Mouse (Mus musculus) frontal cortex, postnatal 14 days (tissue): ENCODE data around the gene Dgkd.

Source experiments
- DNase-seq, 2 experiments: peaks; one replicate each; pipeline ENCODE4 v3.0.0; 2022; ENCODE audit warnings: low spot score in 2 of 2

Dgkd gene

GRCm38 (mm10) chr1:87848237-87848996, 4.7 kb upstream of the Dgkd start:
- DNase-seq: peak in 1 of 2 experiments; percentile 60

- no peak for DNase-seq
Observed at GRCm38 (mm10) chr1:87849278-87849677, 3.8 kb upstream of the Dgkd start.

- DNase-seq: no peak
Observed at GRCm38 (mm10) chr1:87851344-87851743, 1.7 kb upstream of the Dgkd start.

GRCm38 (mm10) chr1:87852081-87852790, 851 bp upstream of the Dgkd start:
- no peak for DNase-seq

- DNase-seq: no peak
Observed at GRCm38 (mm10) chr1:87853601-87854361, 694 bp downstream of the Dgkd start.

- DNase-seq: no peak
Observed at GRCm38 (mm10) chr1:87854411-87854810, 1.3 kb downstream of the Dgkd start.

GRCm38 (mm10) chr1:87854851-87855251, 1.8 kb downstream of the Dgkd start:
- no peak for DNase-seq

- no peak for DNase-seq
Observed at GRCm38 (mm10) chr1:87855522-87855921, 2.4 kb downstream of the Dgkd start.

GRCm38 (mm10) chr1:87856823-87857222, 3.7 kb downstream of the Dgkd start:
- no peak for DNase-seq

GRCm38 (mm10) chr1:87858031-87858430, 4.9 kb downstream of the Dgkd start:
- no peak for DNase-seq

- no peak for DNase-seq
Observed at GRCm38 (mm10) chr1:87858529-87858928, 5.4 kb downstream of the Dgkd start.

GRCm38 (mm10) chr1:87863602-87864001, 10.5 kb downstream of the Dgkd start:
- DNase-seq: no peak

- DNase-seq: no peak
Observed at GRCm38 (mm10) chr1:87864889-87865288, 11.8 kb downstream of the Dgkd start.

GRCm38 (mm10) chr1:87866672-87867071, 13.6 kb downstream of the Dgkd start:
- DNase-seq: no peak

- DNase-seq: no peak
Observed at GRCm38 (mm10) chr1:87871546-87871945, 18.5 kb downstream of the Dgkd start.

- no peak for DNase-seq
Observed at GRCm38 (mm10) chr1:87873081-87873480, 20.0 kb downstream of the Dgkd start.

- no peak for DNase-seq
Observed at GRCm38 (mm10) chr1:87876065-87876464, 23.0 kb downstream of the Dgkd start.

GRCm38 (mm10) chr1:87877552-87878283, 24.6 kb downstream of the Dgkd start:
- no peak for DNase-seq

- no peak for DNase-seq
Observed at GRCm38 (mm10) chr1:87879034-87879433, 25.9 kb downstream of the Dgkd start.

GRCm38 (mm10) chr1:87879494-87880325, 26.6 kb downstream of the Dgkd start:
- peak; percentile 46 to 57 for DNase-seq

GRCm38 (mm10) chr1:87880326-87880627, 27.2 kb downstream of the Dgkd start:
- DNase-seq: no peak
